Mouse (Mus musculus) limb, embryonic 14.5 days (tissue): ENCODE measurements at regions not wholly inside any gene's neighbourhood (a gene's known extent, or its start where the extent isn't known, plus 50 kb on each side); places are given as distances from the start of the nearest gene placed in this dataset.

Experiments
- ATAC-seq: fragments of 200-750 bp; cut with Nextera tagmentation; 2 replicates; pipeline ENCODE4 v1.8.0; 2017; ENCODE audit warnings: low read depth, moderate number of reproducible peaks, moderate TSS enrichment; ENCODE audit not compliant: low FRiP score
- DNase-seq: peaks from one replicate; pipeline ENCODE4 v3.0.0-alpha.2; 2015; ENCODE audit warnings: low spot score
- H3K27ac ChIP-seq: fragments of 300-500 bp; sonication (generic); replicated peaks from 2 replicates; pipeline ENCODE4 v1.5.1; 2014; ENCODE audit warnings: low read depth, mild to moderate bottlenecking, low read length, moderate library complexity, mixed read lengths
- H3K27me3 ChIP-seq: fragments of 300-500 bp; sonication (generic); 2 replicates; pipeline ENCODE4 v1.6.1; 2014; ENCODE audit warnings: low read length, mixed read lengths; ENCODE audit not compliant: control insufficient read depth, insufficient read depth
- H3K36me3 ChIP-seq: fragments of 300-500 bp; sonication (generic); 2 replicates; pipeline ENCODE4 v1.6.1; 2014; ENCODE audit warnings: mild to moderate bottlenecking, low read length, moderate library complexity, mixed read lengths; ENCODE audit not compliant: control insufficient read depth, insufficient read depth
- H3K4me1 ChIP-seq: fragments of 300-500 bp; sonication (generic); 2 replicates; pipeline ENCODE4 v1.6.1; 2014; ENCODE audit warnings: antibody characterized with exemption, low read length, mixed read lengths; ENCODE audit not compliant: control insufficient read depth, insufficient read depth
- H3K4me2 ChIP-seq: fragments of 300-500 bp; sonication (generic); replicated peaks from 2 replicates; pipeline ENCODE4 v1.6.1; 2014; ENCODE audit warnings: low read depth, mild to moderate bottlenecking, low read length, moderate library complexity; ENCODE audit not compliant: severe bottlenecking
- H3K4me3 ChIP-seq: fragments of 300-500 bp; sonication (generic); replicated peaks from 2 replicates; pipeline ENCODE4 v1.5.1; 2014; ENCODE audit warnings: low read length
- H3K9ac ChIP-seq: fragments of 300-500 bp; sonication (generic); 2 replicates; pipeline ENCODE4 v1.6.1; 2014; ENCODE audit warnings: mild to moderate bottlenecking, low read depth, low read length, moderate library complexity; ENCODE audit not compliant: severe bottlenecking
- H3K9me3 ChIP-seq: fragments of 300-500 bp; sonication (generic); 2 replicates; pipeline ENCODE4 v1.6.1; 2016; ENCODE audit warnings: low read length; ENCODE audit not compliant: control insufficient read depth
- POLR2A ChIP-seq: fragments of 200-500 bp; IDR thresholded peaks from 2 replicates; pipeline ENCODE4 v1.8.0; 2012; ENCODE audit warnings: inconsistent platforms, mild to moderate bottlenecking, moderate library complexity, borderline replicate concordance; ENCODE audit not compliant: insufficient read depth, insufficient read length; ENCODE audit errors: extremely low read depth
- WGBS: fragments of 180-500 bp; shearing (Covaris S2); extraction: QIAGEN DNeasy Blood & Tissue Kit; methylation state at CpG from one replicate; pipeline ENCODE4 v1.1.7; 2014; 5-methylcytosine and 5-hydroxymethylcytosine counted together

DNA sequence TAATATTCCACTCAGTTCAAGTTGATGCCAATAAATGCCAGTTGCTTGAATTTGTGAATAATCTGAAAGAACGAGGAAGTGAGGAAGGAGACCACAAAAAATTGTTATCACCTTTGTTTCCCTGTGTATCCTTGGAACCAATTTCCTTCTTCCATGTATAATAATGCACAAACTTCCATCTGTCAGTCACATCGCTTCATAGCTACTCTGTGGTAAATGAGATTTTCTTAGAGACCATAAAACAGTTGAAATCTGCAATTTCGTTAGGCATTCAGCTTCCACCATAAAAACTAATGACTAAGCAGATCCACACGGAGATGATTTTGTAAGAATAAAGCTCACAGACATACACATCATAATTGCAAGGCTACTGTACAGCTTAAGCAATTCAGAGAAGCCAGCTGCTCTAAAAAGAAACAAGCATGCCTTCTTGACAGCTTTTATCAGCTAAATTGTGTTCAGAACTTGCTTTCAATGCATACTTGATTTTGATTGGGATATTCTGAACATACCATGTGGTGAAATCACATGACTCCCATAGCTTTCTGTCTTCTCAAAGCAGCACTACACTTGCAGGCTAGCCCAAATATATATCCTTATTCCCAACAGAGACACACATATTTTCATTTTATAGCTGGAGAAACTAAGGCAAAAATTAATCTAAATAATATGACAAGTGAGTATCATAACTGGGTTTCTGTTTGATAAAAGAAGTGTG is 232.3 kb upstream of the Dlgap1 start:
- no peak for DNase-seq
- TF ChIP-seq POLR2A, result no peak
- no peaks in the 10 kb centered on the region for H3K36me3 ChIP-seq
- H3K9me3 ChIP-seq, result no peaks in the 10 kb centered on the region
- no peak overlapping the region for H3K9ac ChIP-seq
- no peak overlapping the region for H3K4me2 ChIP-seq
- no peak overlapping the region for H3K27ac ChIP-seq
- H3K4me3 ChIP-seq, result no peak overlapping the region
- no peak for ATAC-seq
- H3K4me1 ChIP-seq, result no peaks in the 10 kb centered on the region
- H3K27me3 ChIP-seq, result no peaks in the 10 kb centered on the region
- 52% methylated on average over 4 of the region's 4 CpGs for WGBS

DNA sequence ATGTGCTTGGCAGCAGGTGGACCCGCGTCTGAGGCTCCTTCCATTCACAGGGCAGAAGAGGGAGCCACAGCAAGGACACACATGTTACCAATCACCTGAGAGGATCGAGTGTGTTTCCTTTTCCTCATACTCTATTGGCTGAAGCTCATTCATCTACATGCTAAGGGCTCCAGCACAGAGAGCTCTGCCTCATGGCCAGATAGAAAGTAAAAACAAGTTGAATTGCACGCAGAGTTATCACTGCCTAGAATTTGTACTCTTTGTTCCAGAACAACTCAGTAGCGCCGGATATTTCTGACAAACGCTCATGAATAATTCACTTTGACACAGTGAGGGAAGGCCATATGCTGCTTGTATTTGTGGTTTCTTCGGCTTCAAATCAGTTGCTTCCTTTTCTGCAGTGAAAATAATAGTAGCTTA is 199.9 kb upstream of the Dlgap1 start:
- no peak overlapping the region for H3K4me3 ChIP-seq
- no peaks in the 10 kb centered on the region for H3K36me3 ChIP-seq
- DNase-seq (no peak), ATAC-seq (no peak)
- H3K27me3 ChIP-seq, result no peaks in the 10 kb centered on the region
- H3K27ac ChIP-seq, result no peak overlapping the region
- no peaks in the 10 kb centered on the region for H3K9me3 ChIP-seq
- H3K4me1 ChIP-seq, result no peaks in the 10 kb centered on the region
- TF ChIP-seq POLR2A, result no peak
- H3K9ac ChIP-seq, result no peak overlapping the region
- H3K4me2 ChIP-seq, result no peak overlapping the region
- 72% methylated on average over 8 of the region's 8 CpGs for WGBS

DNA sequence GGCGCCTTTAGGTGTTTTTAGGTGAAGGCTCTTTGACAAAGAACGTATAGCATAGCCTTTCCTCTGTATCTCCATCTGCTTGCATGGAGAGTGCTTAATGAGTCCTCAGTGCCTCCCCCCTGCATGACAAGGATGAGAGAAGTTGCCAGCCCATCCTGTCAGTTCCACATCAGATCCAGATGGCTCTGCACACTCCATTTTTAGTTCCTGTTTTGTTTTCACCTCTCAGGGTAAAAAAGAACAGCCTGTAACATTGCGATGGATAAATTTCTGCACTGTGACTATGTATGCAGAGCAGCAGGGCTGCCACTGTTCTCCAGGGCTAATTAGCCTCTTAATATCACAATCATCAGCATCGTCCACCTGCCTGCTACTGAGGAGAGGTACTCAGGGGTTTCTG is 198.8 kb upstream of the Dlgap1 start:
- H3K27ac ChIP-seq, result no peak overlapping the region
- no peaks in the 10 kb centered on the region for H3K36me3 ChIP-seq
- no peak for DNase-seq
- no peak overlapping the region for H3K9ac ChIP-seq
- no peak for ATAC-seq
- H3K27me3 ChIP-seq, result no peaks in the 10 kb centered on the region
- H3K9me3 ChIP-seq, result no peaks in the 10 kb centered on the region
- WGBS, result 70% methylated on average over 4 of the region's 4 CpGs
- no peak overlapping the region for H3K4me2 ChIP-seq
- H3K4me3 ChIP-seq, result no peak overlapping the region
- no peaks in the 10 kb centered on the region for H3K4me1 ChIP-seq
- TF ChIP-seq POLR2A, result no peak

DNA sequence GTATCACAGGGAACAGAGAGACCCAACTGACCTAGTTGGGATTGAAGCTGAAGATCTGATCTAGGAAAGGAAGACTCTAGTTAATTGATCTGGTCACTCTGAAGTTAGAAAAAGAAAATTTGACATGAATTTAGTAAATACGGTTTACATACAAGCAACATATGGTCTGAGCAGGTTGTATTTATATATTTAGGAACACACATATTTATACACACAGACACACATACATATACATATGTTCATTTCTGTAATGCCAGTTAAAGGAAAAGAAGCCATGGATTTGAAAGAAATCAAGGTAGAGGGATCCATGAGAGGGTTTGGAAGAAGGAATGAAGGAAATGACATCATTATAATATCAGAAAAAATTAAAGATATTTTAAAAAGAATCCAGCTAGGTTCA is 187.7 kb upstream of the Dlgap1 start:
- Histone ChIP-seq H3K9me3 (no peaks in the 10 kb centered on the region), H3K9ac (no peak overlapping the region), H3K4me2 (no peak overlapping the region), H3K36me3 (no peaks in the 10 kb centered on the region), H3K4me3 (no peak overlapping the region), H3K27ac (no peak overlapping the region), H3K4me1 (no peaks in the 10 kb centered on the region), H3K27me3 (no peaks in the 10 kb centered on the region)
- ATAC-seq (no peak), DNase-seq (no peak)
- 87% methylated on average over 1 of the region's 1 CpGs for WGBS
- TF ChIP-seq POLR2A, result no peak

DNA sequence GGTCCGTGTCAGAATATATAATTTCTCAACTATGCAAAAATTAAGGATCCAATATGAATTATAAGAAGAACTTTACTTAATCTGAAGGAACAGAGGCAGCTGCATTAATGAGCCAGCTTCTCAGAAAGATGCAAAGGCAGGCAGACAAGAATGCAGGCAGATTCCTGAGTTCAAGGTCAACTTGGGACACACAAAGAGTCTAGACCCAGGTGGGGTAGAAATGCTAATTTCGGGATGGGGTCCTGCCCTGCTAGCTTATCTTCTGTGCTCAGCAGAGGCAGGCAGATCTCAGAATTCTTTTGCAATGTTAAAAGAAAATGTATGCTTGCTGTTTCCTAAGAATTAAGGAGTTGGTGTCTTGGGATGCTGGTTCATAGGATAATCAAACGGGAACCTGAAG is 181.9 kb upstream of the Dlgap1 start:
- no peak for ATAC-seq
- TF ChIP-seq POLR2A, result no peak
- H3K27ac ChIP-seq, result no peak overlapping the region
- H3K9ac ChIP-seq, result no peak overlapping the region
- no peak for DNase-seq
- no peaks in the 10 kb centered on the region for H3K27me3 ChIP-seq
- 81% methylated on average over 3 of the region's 3 CpGs for WGBS
- H3K9me3 ChIP-seq, result no peaks in the 10 kb centered on the region
- H3K4me1 ChIP-seq, result no peaks in the 10 kb centered on the region
- H3K36me3 ChIP-seq, result no peaks in the 10 kb centered on the region
- no peak overlapping the region for H3K4me2 ChIP-seq
- H3K4me3 ChIP-seq, result no peak overlapping the region
